Mouse (Mus musculus): ENCODE data around the gene Tjp3. TPM values are rescaled to one million over a fixed set of nuclear protein-coding genes. Genes with fewer than 3 reads are reported as not detected.

The Tjp3 gene
- polyA plus RNA-seq, 1 experiment from 2014 or later, result 4.1 TPM

GRCm38 (mm10) chr10:81326858-81327257 is 35.5 kb upstream of the Tjp3 start:
- no peak overlapping the region for H3K9ac ChIP-seq (replicated peaks)
- H3K9me3 ChIP-seq (replicated peaks), result no peaks in the 10 kb centered on the region
- H3K36me3 ChIP-seq, result peaks cover 54% of the 10 kb centered on the region
- ATAC-seq (ENCODE audit: low FRiP score), result no peak
- H3K27ac ChIP-seq (replicated peaks), result 0 out of 2 replicates have a peak overlapping the region, but pooled peaks have one; percentile 28
- H3K27me3 ChIP-seq (replicated peaks), result peaks cover 9% of the 10 kb centered on the region
- 82% methylated on average over 6 of the region's 6 CpGs for WGBS
- peaks cover 12% of the 10 kb centered on the region for H3K4me1 ChIP-seq
- H3K4me2 ChIP-seq, result no peak overlapping the region
- H3K4me3 ChIP-seq (replicated peaks), result no peak overlapping the region

DNA sequence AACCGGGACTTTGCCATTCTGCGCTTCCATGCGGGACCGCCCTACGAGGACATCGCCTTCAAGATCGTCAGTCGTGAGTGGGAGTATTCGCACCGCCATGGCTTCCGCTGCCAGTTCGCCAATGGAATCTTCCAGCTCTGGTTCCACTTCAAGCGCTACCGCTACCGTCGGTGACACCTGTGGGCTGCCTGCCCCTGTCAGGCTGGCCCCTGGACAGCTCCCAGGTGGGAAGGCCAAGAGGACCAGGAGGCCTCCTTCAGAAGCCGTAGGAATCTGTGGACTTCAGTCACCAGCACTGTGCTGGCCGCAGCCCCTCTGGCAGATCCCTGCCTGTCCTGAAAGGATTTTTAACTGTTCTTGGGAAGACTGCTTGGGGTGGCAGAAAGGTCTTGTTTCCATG is 34.4 kb upstream of the Tjp3 start:
- Histone ChIP-seq H3K27me3 (replicated peaks) (peaks cover 5% of the 10 kb centered on the region; the same call in 1 of the 2 replicates), H3K4me1 (peaks cover 17% of the 10 kb centered on the region), H3K4me2 (no peak overlapping the region), H3K9ac (replicated peaks) (no peak overlapping the region), H3K9me3 (replicated peaks) (no peaks in the 10 kb centered on the region), H3K4me3 (replicated peaks) (no peak overlapping the region), H3K36me3 (peaks cover 54% of the 10 kb centered on the region), H3K27ac (replicated peaks) (no peak overlapping the region)
- 94% methylated on average over 18 of the region's 18 CpGs for WGBS
- no peak for ATAC-seq (ENCODE audit: low FRiP score)

DNA sequence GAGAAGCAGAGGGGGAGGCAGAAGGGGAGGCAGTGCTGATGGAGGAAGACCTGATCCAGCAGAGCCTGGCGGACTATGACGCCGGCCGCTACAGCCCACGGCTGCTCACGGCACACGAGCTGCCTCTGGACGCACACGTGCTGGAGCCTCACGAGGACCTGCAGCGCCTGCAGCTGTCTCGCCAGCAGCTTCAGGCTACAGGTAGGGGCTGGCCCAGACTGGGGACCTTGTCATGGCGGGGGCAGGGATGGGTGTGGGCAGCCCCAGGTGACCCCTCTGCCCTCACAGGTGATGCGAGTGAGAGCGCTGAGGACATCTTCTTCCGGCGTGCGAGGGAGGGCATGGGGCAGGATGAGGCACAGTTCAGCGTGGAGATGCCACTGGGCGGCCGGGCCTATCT is 33.8 kb upstream of the Tjp3 start:
- no peaks in the 10 kb centered on the region for H3K9me3 ChIP-seq (replicated peaks)
- H3K4me2 ChIP-seq, result no peak overlapping the region
- H3K4me1 ChIP-seq, result peaks cover 17% of the 10 kb centered on the region
- no peak overlapping the region for H3K27ac ChIP-seq (replicated peaks)
- H3K9ac ChIP-seq (replicated peaks), result no peak overlapping the region
- H3K27me3 ChIP-seq (replicated peaks), result no peaks in the 10 kb centered on the region
- WGBS, result 93% methylated on average over 21 of the region's 21 CpGs
- ATAC-seq (ENCODE audit: low FRiP score), result no peak
- no peak overlapping the region for H3K4me3 ChIP-seq (replicated peaks)
- peaks cover 54% of the 10 kb centered on the region for H3K36me3 ChIP-seq

DNA sequence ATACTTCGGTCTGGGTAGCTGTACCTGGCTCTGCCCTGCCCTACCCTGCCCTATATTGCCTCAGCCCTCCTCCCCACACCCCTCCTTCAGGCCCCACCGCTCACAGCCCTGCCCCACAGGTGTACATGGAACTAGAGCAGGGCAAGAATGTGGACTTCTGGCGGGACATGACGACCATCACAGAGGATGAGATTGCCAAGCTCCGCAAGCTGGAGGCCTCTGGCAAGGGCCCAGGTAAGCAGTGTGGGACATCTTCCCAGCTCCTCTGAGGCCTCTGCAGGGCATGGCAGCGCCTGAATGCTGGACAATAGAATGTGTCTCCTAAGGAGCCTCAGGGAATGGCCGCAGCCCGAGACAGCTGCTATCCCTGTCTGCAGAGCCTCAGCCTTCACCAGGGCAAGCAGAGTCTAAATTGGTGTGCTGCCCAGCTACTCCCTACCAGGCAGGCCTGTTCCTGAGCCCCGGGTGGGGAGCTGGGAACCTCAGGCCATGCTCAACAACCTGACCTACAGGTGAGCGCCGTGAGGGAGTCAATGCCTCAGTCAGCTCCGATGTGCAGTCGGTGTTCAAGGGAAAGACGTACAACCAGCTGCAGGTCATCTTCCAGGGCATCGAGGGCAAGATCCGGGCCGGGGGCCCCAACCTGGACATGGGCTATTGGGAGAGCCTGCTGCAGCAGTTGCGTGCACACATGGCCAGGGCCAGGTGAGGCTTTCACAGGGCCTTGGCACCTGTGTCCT is 32.6 kb upstream of the Tjp3 start:
- H3K9ac ChIP-seq (replicated peaks), result no peak overlapping the region
- H3K36me3 ChIP-seq, result peaks cover 55% of the 10 kb centered on the region
- ATAC-seq (ENCODE audit: low FRiP score), result no peak
- H3K9me3 ChIP-seq (replicated peaks), result no peaks in the 10 kb centered on the region
- H3K27me3 ChIP-seq (replicated peaks), result no peaks in the 10 kb centered on the region
- no peak overlapping the region for H3K4me2 ChIP-seq
- H3K27ac ChIP-seq (replicated peaks), result no peak overlapping the region
- 95% methylated on average over 18 of the region's 18 CpGs for WGBS
- H3K4me1 ChIP-seq, result peaks cover 28% of the 10 kb centered on the region
- H3K4me3 ChIP-seq (replicated peaks), result no peak overlapping the region

DNA sequence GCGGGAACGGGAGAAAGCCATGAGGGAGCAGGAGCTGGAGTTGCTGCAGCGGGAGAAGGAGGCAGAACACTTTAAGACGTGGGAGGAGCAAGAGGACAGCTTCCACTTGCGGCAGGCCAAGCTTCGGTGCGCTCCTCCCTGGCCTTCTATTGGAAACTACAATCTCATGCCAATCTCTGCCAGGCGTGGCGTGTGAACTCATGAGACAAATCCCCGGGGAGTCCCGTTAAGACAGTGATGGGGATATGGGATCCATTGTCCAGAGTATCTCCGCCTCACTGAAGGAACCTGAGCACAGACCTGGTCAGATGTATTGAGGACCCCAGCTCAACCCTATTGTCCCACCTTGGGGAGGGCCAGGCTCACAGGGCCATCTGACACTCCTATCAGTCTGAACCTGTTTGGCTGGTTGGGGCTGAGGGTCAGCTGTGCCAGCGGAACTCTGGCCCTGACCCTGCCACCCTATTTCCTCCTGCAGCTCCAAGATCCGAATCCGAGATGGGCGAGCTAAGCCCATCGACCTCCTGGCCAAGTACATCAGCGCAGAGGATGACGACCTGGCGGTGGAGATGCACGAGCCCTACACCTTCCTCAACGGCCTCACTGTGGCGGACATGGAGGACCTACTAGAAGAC is 31.9 kb upstream of the Tjp3 start:
- WGBS, result 96% methylated on average over 23 of the region's 23 CpGs
- Histone ChIP-seq H3K27me3 (replicated peaks) (no peaks in the 10 kb centered on the region), H3K27ac (replicated peaks) (no peak overlapping the region), H3K9me3 (replicated peaks) (no peaks in the 10 kb centered on the region), H3K4me1 (peaks cover 33% of the 10 kb centered on the region), H3K4me3 (replicated peaks) (no peak overlapping the region), H3K36me3 (peaks cover 62% of the 10 kb centered on the region), H3K9ac (replicated peaks) (no peak overlapping the region), H3K4me2 (no peak overlapping the region)
- ATAC-seq (ENCODE audit: low FRiP score), result no peak

DNA sequence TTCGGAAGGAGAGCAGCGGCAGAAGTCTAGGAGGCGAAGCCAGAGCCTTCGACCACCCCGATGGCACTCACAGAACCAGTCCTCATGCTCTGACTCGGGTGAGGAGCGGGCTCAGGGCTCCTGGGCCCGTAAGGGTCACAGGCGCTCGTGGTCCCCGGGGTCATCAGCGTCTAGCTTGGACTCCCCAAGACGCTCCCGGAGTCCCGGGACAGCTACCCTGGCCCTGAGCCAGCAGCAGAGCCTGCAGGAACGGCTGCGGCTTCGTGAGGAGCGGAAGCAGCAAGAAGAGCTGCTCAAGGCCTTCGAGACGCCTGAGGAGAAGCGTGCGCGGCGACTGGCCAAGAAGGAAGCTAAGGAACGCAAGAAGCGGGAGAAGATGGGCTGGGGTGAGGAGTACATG is 31.1 kb upstream of the Tjp3 start:
- Histone ChIP-seq H3K4me2 (peak overlapping the region; percentile 75; the same call in 1 of the 2 replicates), H3K4me3 (replicated peaks) (peak overlapping the region; percentile 98; the same call in 1 of the 2 replicates), H3K9ac (replicated peaks) (no peak overlapping the region)

DNA sequence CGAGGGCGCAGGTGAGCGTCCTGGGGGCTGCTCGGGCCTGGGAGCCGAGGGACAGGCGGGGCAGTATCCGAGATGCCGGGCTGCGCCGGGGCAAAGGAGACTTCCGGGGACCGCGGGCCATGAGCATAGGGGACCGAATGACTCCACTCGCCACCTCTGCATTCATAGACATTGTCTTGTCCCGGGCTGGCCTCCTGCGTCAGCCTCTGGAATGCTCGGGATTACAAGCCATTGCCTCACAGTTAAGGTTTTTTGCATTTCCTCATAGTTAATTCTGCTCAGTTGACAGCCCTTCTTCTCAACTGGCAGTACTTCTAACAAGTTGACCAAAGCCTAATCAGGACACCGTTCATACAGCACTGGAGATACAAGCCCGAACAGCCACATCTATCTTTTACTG is 30.1 kb upstream of the Tjp3 start:
- Histone ChIP-seq H3K36me3 (peaks cover 59% of the 10 kb centered on the region), H3K9me3 (replicated peaks) (no peaks in the 10 kb centered on the region), H3K4me3 (replicated peaks) (peak overlapping the region; percentile 98), H3K4me1 (peaks cover 37% of the 10 kb centered on the region), H3K4me2 (peak overlapping the region; percentile 75), H3K9ac (replicated peaks) (peak overlapping the region; percentile 85), H3K27me3 (replicated peaks) (no peaks in the 10 kb centered on the region), H3K27ac (replicated peaks) (peak overlapping the region; percentile 96)
- 4% methylated on average over 20 of the region's 20 CpGs for WGBS
- no peak; the same call in 1 of the 2 replicates for ATAC-seq (ENCODE audit: low FRiP score)

More for the DNA sequence above, 31.1 kb upstream of the Tjp3 start:
- Histone ChIP-seq H3K4me1 (peaks cover 33% of the 10 kb centered on the region), H3K36me3 (peaks cover 68% of the 10 kb centered on the region), H3K9me3 (replicated peaks) (no peaks in the 10 kb centered on the region), H3K27me3 (replicated peaks) (no peaks in the 10 kb centered on the region), H3K27ac (replicated peaks) (no peak overlapping the region)
- WGBS, result 96% methylated on average over 27 of the region's 27 CpGs
- ATAC-seq (ENCODE audit: low FRiP score), result no peak

DNA sequence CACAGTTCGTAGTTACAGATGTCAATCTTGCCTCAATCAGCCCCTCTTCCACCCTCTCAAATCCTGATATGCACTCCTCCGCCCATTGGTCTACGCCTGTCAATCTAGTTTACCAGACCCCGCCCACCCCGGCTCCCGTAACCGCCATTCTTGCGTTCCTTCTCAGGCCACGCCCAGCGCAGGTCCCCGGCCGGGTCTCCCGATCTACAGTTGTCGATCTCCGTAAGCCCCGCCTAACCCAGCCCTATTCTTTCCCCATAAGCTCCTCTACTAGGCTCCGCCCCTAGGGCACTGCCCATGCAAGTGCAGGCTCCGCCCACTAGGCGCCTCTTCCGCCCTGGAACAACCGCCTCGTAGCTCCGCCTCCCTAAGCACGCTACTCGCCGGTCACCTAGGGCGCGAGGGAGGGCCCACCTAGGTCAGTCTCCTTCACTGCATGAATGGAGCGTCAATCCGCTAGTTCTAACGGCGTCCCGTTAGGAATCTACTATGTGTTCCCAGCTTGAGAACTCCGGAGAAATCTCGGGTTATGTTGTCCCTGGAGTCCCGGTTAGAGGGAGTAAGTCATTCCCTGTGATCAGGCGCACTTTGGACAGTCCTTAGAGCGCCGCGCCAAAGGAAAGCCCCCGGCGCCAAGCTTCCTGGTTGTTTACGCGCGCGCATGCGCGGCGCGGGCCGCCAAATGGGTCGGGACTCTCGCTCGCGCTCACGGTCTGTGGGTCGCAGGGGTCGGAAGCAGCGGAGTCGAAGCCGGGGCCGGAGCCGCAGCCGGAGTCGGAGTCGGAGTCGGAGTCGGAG is 29.4 kb upstream of the Tjp3 start, which contains the start of gene Cactin:
TSS of gene Cactin (plus strand) at position 554 of the 798 bp plus-strand sequence.
- peak within 1 kb of the TSS; percentile 96 for H3K27ac ChIP-seq (replicated peaks)
- no peaks in the 10 kb centered on the region for H3K9me3 ChIP-seq (replicated peaks)
- ATAC-seq (ENCODE audit: low FRiP score), result peak; percentile 95
- peak within 1 kb of the TSS; percentile 85 for H3K9ac ChIP-seq (replicated peaks)
- H3K4me3 ChIP-seq (replicated peaks), result peak within 1 kb of the TSS; percentile 98
- H3K4me2 ChIP-seq, result peak within 1 kb of the TSS; percentile 75
- H3K27me3 ChIP-seq (replicated peaks), result no peaks in the 10 kb centered on the region
- peaks cover 57% of the 10 kb centered on the region for H3K36me3 ChIP-seq
- WGBS, result under 1% methylated on average over 60 of the region's 68 CpGs
- H3K4me1 ChIP-seq, result peaks cover 36% of the 10 kb centered on the region

- Histone ChIP-seq H3K4me2 (peak overlapping the region; percentile 75), H3K36me3 (peaks cover 57% of the 10 kb centered on the region), H3K4me1 (peaks cover 36% of the 10 kb centered on the region), H3K9ac (replicated peaks) (peak overlapping the region; percentile 57), H3K9me3 (replicated peaks) (no peaks in the 10 kb centered on the region), H3K27ac (replicated peaks) (peak overlapping the region; percentile 96), H3K27me3 (replicated peaks) (no peaks in the 10 kb centered on the region), H3K4me3 (replicated peaks) (peak overlapping the region; percentile 98)
- WGBS, result 1% methylated on average over 38 of the region's 38 CpGs
- ATAC-seq (ENCODE audit: low FRiP score), result peak; percentile 86; the same call in 1 of the 2 replicates
These were observed 28.6 kb upstream of the Tjp3 start for GRCm38 (mm10) chr10:81319741-81320549.

DNA sequence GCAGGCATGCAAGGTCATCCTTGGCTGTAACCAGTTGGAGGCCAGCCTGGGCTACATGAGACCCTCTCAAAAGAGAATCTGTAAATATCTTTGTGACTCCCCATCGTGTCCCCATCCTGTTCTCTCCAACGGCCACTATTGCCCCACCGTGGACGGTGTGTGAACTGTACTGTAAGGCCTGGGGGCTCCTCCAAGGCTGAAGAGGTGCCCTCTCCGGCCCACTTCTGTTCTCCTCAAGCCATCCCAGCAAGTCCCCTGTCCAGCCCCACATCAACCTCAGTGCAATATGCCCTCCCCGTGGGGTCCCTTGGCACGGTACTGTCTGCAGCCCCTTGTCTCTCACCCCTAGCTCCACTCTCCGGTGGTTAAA is 27.9 kb upstream of the Tjp3 start:
- H3K36me3 ChIP-seq, result peaks cover 57% of the 10 kb centered on the region
- H3K27me3 ChIP-seq (replicated peaks), result no peaks in the 10 kb centered on the region
- no peak for ATAC-seq (ENCODE audit: low FRiP score)
- peaks cover 36% of the 10 kb centered on the region for H3K4me1 ChIP-seq
- H3K9me3 ChIP-seq (replicated peaks), result no peaks in the 10 kb centered on the region
- H3K4me2 ChIP-seq, result peak overlapping the region; percentile 75
- peak overlapping the region; percentile 57 for H3K9ac ChIP-seq (replicated peaks)
- H3K27ac ChIP-seq (replicated peaks), result peak overlapping the region; percentile 96
- WGBS, result 50% methylated on average over 8 of the region's 8 CpGs
- peak overlapping the region; percentile 98 for H3K4me3 ChIP-seq (replicated peaks)

Measured in neural tube, embryonic 15.5 days (tissue).